Mouse (Mus musculus) G1E-ER4 (cell line): ENCODE results near the gene Dmrtc1a. TPM values are rescaled to one million over a fixed set of nuclear protein-coding genes. Genes with fewer than 3 reads are reported as not detected.
"Not testable (repeated sequence)": the region's sequence is repeated elsewhere in the genome, so short reads cannot be mapped to it uniquely, and the experiment has no call there.

ENCODE experiments used
- GATA1 ChIP-seq: IDR thresholded peaks from one replicate; pipeline ENCODE4 v1.8.0; 2012; ENCODE audit warnings: low read length, inconsistent platforms
- polyA plus RNA-seq: library from polyadenylated mRNA; stranded (reverse); fragments of >175 nt; gene quantifications from 2 replicates; pipeline ENCODE4 v1.2.3, GENCODE M21; 2012

Gene Dmrtc1a
- not detected in 2 replicates for polyA plus RNA-seq

DNA sequence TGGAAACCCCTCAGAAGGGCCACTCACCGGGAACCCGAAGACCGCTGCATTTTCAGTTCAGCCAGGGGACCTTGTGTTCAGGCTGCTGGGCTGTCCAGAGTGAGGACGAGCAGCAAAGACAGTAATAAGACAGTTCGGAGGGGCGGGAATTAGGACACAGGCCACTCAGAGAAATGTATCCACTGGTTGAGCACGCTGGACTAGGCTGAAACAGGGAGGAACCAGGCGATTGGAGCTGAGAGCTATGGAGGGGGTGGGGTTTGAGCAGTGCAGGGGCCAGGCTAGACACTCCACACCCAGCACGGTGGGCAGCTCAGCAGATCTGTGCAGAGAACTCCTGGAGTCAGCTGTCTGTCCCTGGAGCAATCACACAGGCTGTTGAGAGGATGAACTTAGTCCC is at the start of gene Dmrtc1a, which contains the start of gene 1700011M02Rik:
TSS of gene Dmrtc1a (minus strand) at position 101 of the 400 bp plus-strand sequence.
TSS of gene 1700011M02Rik (plus strand) at position 319 of the 400 bp plus-strand sequence.
- TF ChIP-seq GATA1, result not testable (repeated sequence)

DNA sequence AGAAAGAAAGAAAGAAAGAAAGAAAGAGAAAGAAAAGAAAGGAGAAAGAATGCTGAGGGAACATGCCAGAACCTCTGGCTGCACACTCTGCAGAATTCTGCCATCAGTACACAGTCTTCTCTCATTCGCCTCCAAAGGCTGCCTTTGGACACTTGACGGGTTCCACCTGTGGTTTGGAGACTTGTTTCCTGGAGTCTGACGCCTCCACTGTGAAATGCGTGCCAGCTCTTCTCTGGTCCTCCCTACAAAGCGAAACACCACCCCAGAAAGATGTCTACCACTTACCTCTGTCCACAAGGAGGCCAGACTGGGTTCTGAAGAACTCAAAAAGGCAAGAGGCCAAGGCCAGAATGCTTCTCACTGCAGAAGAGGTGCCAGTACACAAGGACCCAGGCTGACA is 28.3 kb upstream of the Dmrtc1a start:
- TF ChIP-seq GATA1, result no peak

DNA sequence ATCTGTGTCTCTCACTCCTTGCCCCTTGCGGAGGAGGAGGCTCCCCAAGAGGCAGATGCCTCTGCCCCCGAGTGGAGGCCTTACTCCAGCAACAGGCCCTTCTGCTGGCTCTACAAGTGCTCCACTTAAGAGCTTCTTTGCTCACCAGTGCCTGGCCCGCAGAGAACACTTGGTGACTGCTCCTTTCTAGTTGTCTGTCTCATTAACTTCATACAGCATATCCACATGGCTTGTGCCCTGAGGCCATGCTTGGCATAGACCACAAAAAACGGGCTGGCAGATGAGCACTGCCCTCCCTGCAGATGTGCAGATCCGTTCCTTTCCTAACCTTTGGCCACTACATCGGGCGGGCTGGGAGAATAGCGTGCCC is 25.9 kb upstream of the Dmrtc1a start:
- no peak for TF ChIP-seq GATA1

DNA sequence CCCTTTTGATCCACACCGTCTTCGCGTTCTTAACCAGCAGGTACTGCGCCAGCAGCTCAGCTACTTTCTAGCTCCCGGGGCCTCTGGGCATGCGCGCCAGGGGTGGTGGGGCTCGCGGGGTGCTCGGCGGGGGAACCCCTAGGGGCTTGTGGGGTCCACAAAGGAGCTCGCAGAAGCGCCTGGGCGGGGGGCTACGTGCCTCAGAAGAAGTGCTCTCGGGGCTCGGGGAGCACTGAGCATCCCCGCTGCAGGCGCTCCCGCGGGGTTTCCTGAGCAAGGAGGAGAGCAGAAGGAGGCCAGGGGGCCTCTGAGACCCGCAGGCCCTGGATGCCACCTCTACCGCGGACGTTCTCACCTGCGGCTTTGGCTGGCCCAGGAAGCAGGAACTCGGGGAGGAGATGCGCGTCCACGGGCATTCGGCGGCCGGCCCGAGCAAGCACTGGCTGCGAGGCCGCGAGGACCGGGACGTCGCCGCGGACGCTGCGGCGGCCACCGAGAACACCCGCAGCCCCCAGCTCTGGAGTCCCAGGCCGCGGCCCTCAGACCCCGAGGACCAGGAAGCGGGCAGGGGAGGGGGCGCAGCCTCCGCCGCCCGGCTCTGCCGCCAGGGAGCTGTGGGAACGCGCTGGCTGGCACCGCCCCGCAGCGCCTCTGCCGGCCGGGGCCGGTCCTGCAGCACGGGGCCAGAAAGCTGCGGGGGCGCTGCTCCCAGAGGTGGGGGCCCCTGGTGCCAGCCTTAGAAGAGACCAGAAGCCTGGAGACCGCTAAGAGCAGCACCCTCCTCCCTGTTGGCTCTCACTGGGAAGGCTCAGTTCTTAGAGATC is 25.3 kb upstream of the Dmrtc1a start:
- TF ChIP-seq GATA1, result no peak

DNA sequence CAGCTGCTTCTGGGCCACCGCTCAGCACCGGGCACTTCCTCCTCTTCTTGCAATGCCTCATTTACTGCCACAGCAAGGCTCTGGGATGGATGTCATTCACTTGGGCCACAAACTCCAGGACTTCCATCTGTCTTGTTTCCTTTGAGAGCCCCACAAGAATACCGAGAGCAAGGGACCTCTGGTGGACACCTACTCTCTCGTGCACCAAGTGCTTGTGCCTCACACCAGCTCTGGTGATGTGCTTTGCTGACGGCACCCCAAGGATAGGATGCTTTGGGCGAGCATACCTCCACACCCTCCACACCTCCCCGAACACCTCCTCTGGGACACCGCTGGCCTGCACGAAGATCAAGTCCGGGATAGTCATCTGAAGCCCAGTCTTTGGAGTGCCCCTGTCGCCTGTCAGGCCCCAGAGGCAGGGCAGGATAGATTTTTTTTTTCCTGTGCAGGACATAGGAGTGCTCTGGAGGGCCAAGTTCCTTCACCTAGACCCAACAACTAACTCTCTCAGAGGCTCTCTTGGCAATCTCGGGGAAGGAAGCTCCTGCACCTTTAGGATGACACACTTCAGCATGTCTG is 24.6 kb upstream of the Dmrtc1a start:
- no peak for TF ChIP-seq GATA1

DNA sequence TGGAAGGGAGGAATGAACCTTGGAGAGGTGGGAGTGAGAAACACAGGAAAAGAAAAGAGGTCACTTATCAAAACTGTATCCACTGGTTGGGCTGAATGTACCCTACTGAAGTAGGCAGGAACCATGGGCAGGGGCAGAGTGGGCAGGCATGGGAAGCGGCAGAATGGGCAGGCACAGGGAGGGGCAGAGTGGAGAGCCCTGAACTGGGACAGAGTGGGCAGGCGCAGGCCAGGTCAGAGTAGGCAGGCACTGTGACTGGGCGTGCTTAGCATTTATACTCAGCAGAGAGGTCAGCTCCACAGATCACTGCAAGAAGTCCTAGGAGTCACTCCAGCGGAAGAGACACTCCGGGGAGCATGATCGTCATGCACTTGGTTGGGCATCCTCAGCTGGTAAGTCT is 19.6 kb upstream of the Dmrtc1a start, which contains the start of gene 1700018G05Rik:
TSS of gene 1700018G05Rik (plus strand) at position 301 of the 400 bp plus-strand sequence.
- TF ChIP-seq GATA1, result not testable (repeated sequence)

DNA sequence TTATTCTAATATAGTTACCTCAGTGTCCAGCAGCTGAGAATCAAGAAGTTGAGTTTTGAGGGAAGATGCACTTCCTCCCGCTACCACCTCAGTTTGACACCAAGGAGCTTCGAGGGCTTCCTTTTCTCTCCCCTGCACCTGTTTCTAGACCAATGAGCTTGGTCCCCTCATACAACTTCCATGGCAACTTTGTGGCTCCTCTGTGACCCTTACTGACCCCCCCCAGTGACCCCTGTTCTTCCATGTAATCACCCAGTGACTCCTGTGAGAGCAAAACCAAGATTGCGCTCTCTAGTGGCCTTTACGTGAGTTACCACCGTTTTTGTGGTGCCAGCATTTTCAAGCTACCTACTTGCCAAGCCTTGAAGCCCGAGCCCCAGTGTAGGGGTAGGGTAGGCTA is 40.6 kb downstream of the Dmrtc1a start, which contains the start of gene 1700031F05Rik:
TSS of gene 1700031F05Rik (minus strand) at position 101 of the 400 bp plus-strand sequence.
- TF ChIP-seq GATA1, result no peak

DNA sequence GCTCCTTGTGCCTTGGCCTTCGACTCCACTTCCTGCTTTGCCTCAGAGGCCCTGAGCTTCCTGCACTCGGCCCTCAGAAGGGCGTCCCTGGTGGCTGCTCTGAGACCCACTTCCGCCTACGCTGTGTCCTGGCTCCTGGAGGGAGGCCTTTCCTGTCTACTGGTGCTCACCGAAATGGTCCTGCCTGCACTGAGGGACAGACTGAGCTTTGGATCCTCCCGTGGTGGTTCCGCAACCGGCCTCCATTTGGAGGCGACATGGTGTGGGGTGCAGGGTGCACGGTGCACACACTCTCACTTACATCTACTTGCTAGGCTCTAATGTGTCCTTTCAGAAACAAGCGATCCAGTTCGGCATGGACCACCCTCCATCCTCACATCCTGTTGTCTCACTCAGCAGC is 54.0 kb downstream of the Dmrtc1a start, which contains the start of gene Dmrtc1c2:
TSS of gene Dmrtc1c2 (minus strand) at position 101 of the 400 bp plus-strand sequence.
- not testable (repeated sequence) for TF ChIP-seq GATA1

Other genes with a start within 250 kb of the Dmrtc1a start
- not detected in 2 replicates for gene Gm3880, start 221.7 kb downstream of the Dmrtc1a start, polyA plus RNA-seq
- gene Gm9112, start 201.1 kb downstream of the Dmrtc1a start, polyA plus RNA-seq, result not detected in 2 replicates
- gene Dmrtc1b, start 200.8 kb downstream of the Dmrtc1a start, polyA plus RNA-seq, result not detected in 2 replicates
- gene Dmrtc1c1, start 105.7 kb downstream of the Dmrtc1a start, polyA plus RNA-seq, result not detected in 2 replicates
- gene Dmrtc1c2, start 54.1 kb downstream of the Dmrtc1a start, polyA plus RNA-seq, result 0.12 TPM in 1 of 2 replicates, not detected in the other
- not detected in 2 replicates for gene 1700031F05Rik, start 40.7 kb downstream of the Dmrtc1a start, polyA plus RNA-seq
- gene 1700011M02Rik, start 218 bp upstream of the Dmrtc1a start, polyA plus RNA-seq, result not detected in 2 replicates
- not detected in 2 replicates for gene 1700018G05Rik, start 19.7 kb upstream of the Dmrtc1a start, polyA plus RNA-seq